Mouse (Mus musculus): Measurements from ENCODE around the gene Usp5. TPM values are rescaled to one million over a fixed set of nuclear protein-coding genes. Genes with fewer than 3 reads are reported as not detected.

Gene Usp5
- polyA plus RNA-seq, 1 experiment = 66.2 TPM

- Histone ChIP-seq H3K4me3 (ENCODE audit: insufficient read depth, low read depth, low read length) (no peak overlapping the region), H3K27me3 (replicated peaks; ENCODE audit: control insufficient read depth, insufficient read depth, low read length) (no peaks in the 10 kb centered on the region), H3K36me3 (ENCODE audit: control insufficient read depth, insufficient read depth, low read length) (no peaks in the 10 kb centered on the region), H3K27ac (ENCODE audit: insufficient read depth, low read depth, low read length) (peak overlapping the region; percentile 95), H3K4me1 (ENCODE audit: control insufficient read depth, insufficient read depth, low read length) (peaks cover 13% of the 10 kb centered on the region)
- TF ChIP-seq POLR2A (IDR thresholded peaks at IDR 0.05; ENCODE audit: low read depth, low read length) = no peak
- no peak for TF ChIP-seq CTCF (conservative IDR thresholded peaks at IDR 0.05; ENCODE audit: insufficient read depth, insufficient read length, low read depth, low read length)
- 45% methylated on average over 2 of the region's 2 CpGs for WGBS
- no peak for DNase-seq
Observed at GRCm38 (mm10) chr6:124796200-124796599, 33.1 kb downstream of the Usp5 start.

- peak; percentile 90 for DNase-seq
- Histone ChIP-seq H3K36me3 (ENCODE audit: control insufficient read depth, insufficient read depth, low read length) (no peaks in the 10 kb centered on the region), H3K27me3 (replicated peaks; ENCODE audit: control insufficient read depth, insufficient read depth, low read length) (no peaks in the 10 kb centered on the region), H3K4me1 (ENCODE audit: control insufficient read depth, insufficient read depth, low read length) (peaks cover 13% of the 10 kb centered on the region), H3K4me3 (ENCODE audit: insufficient read depth, low read depth, low read length) (no peak overlapping the region), H3K27ac (ENCODE audit: insufficient read depth, low read depth, low read length) (peak overlapping the region; percentile 95)
- 45% methylated on average over 4 of the region's 4 CpGs for WGBS
- TF ChIP-seq CTCF (conservative IDR thresholded peaks at IDR 0.05; ENCODE audit: insufficient read depth, insufficient read length, low read depth, low read length) (no peak), POLR2A (IDR thresholded peaks at IDR 0.05; ENCODE audit: low read depth, low read length) (no peak)
Observed at GRCm38 (mm10) chr6:124795781-124796180, 33.5 kb downstream of the Usp5 start.

GRCm38 (mm10) chr6:124791911-124792310, 37.4 kb downstream of the Usp5 start:
- Histone ChIP-seq H3K4me1 (ENCODE audit: control insufficient read depth, insufficient read depth, low read length) (peaks cover 13% of the 10 kb centered on the region), H3K27me3 (replicated peaks; ENCODE audit: control insufficient read depth, insufficient read depth, low read length) (no peaks in the 10 kb centered on the region), H3K4me3 (ENCODE audit: insufficient read depth, low read depth, low read length) (no peak overlapping the region), H3K36me3 (ENCODE audit: control insufficient read depth, insufficient read depth, low read length) (no peaks in the 10 kb centered on the region), H3K27ac (ENCODE audit: insufficient read depth, low read depth, low read length) (no peak overlapping the region)
- TF ChIP-seq CTCF (conservative IDR thresholded peaks at IDR 0.05; ENCODE audit: insufficient read depth, insufficient read length, low read depth, low read length) = no peak
- no peak for TF ChIP-seq POLR2A (IDR thresholded peaks at IDR 0.05; ENCODE audit: low read depth, low read length)
- WGBS = 58% methylated on average over 3 of the region's 3 CpGs
- peak; percentile 80 for DNase-seq

GRCm38 (mm10) chr6:124790121-124790520, 39.2 kb downstream of the Usp5 start:
- 56% methylated on average over 4 of the region's 4 CpGs for WGBS
- Histone ChIP-seq H3K4me3 (ENCODE audit: insufficient read depth, low read depth, low read length) (no peak overlapping the region), H3K36me3 (ENCODE audit: control insufficient read depth, insufficient read depth, low read length) (no peaks in the 10 kb centered on the region), H3K27me3 (replicated peaks; ENCODE audit: control insufficient read depth, insufficient read depth, low read length) (no peaks in the 10 kb centered on the region), H3K27ac (ENCODE audit: insufficient read depth, low read depth, low read length) (no peak overlapping the region), H3K4me1 (ENCODE audit: control insufficient read depth, insufficient read depth, low read length) (peaks cover 9% of the 10 kb centered on the region)
- TF ChIP-seq CTCF (conservative IDR thresholded peaks at IDR 0.05; ENCODE audit: insufficient read depth, insufficient read length, low read depth, low read length) = no peak
- peak; percentile 8 for DNase-seq

- 83% methylated on average over 4 of the region's 4 CpGs for whole genome bisulfite sequencing
- H3K4me3 ChIP-seq (ENCODE audit: insufficient read depth, low read depth, low read length) = no peak overlapping the region
- no peaks in the 10 kb centered on the region for H3K27me3 ChIP-seq (replicated peaks; ENCODE audit: control insufficient read depth, insufficient read depth, low read length)
- no peak overlapping the region for H3K27ac ChIP-seq (ENCODE audit: insufficient read depth, low read depth, low read length)
- DNase-seq = peak; percentile 4
- TF ChIP-seq CTCF (conservative IDR thresholded peaks at IDR 0.05; ENCODE audit: insufficient read depth, insufficient read length, low read depth, low read length) (no peak), POLR2A (IDR thresholded peaks at IDR 0.05; ENCODE audit: low read depth, low read length) (no peak)
- no peaks in the 10 kb centered on the region for H3K36me3 ChIP-seq (ENCODE audit: control insufficient read depth, insufficient read depth, low read length)
- H3K4me1 ChIP-seq (ENCODE audit: control insufficient read depth, insufficient read depth, low read length) = peaks cover 7% of the 10 kb centered on the region
Observed at GRCm38 (mm10) chr6:124789519-124789918, 39.8 kb downstream of the Usp5 start.

- 72% methylated on average over 10 of the region's 10 CpGs for WGBS
- H3K27ac ChIP-seq (ENCODE audit: insufficient read depth, low read depth, low read length) = no peak overlapping the region
- H3K36me3 ChIP-seq (ENCODE audit: control insufficient read depth, insufficient read depth, low read length) = no peaks in the 10 kb centered on the region
- H3K4me1 ChIP-seq (ENCODE audit: control insufficient read depth, insufficient read depth, low read length) = peaks cover 7% of the 10 kb centered on the region
- no peak for TF ChIP-seq CTCF (conservative IDR thresholded peaks at IDR 0.05; ENCODE audit: insufficient read depth, insufficient read length, low read depth, low read length)
- no peak for TF ChIP-seq POLR2A (IDR thresholded peaks at IDR 0.05; ENCODE audit: low read depth, low read length)
- no peak overlapping the region for H3K4me3 ChIP-seq (ENCODE audit: insufficient read depth, low read depth, low read length)
- DNase-seq = no peak
- H3K27me3 ChIP-seq (replicated peaks; ENCODE audit: control insufficient read depth, insufficient read depth, low read length) = no peaks in the 10 kb centered on the region
Observed at GRCm38 (mm10) chr6:124787722-124788121, 41.6 kb downstream of the Usp5 start.

GRCm38 (mm10) chr6:124786756-124787420, 42.4 kb downstream of the Usp5 start:
- 0 out of 2 replicates have a peak, but pooled peaks have one; percentile 4 for TF ChIP-seq CTCF (conservative IDR thresholded peaks at IDR 0.05; ENCODE audit: insufficient read depth, insufficient read length, low read depth, low read length)
- no peak for TF ChIP-seq POLR2A (IDR thresholded peaks at IDR 0.05; ENCODE audit: low read depth, low read length)
- 36% methylated on average over 8 of the region's 8 CpGs for WGBS

More at GRCm38 (mm10) chr6:124786756-124787420, 42.4 kb downstream of the Usp5 start:
- DNase-seq = peak; percentile 81
- H3K4me3 ChIP-seq (ENCODE audit: insufficient read depth, low read depth, low read length) = no peak overlapping the region
- no peaks in the 10 kb centered on the region for H3K27me3 ChIP-seq (replicated peaks; ENCODE audit: control insufficient read depth, insufficient read depth, low read length)
- H3K4me1 ChIP-seq (ENCODE audit: control insufficient read depth, insufficient read depth, low read length) = peaks cover 2% of the 10 kb centered on the region; the same call in 1 of the 2 replicates
- H3K36me3 ChIP-seq (ENCODE audit: control insufficient read depth, insufficient read depth, low read length) = no peaks in the 10 kb centered on the region
- peak overlapping the region; percentile 16; the same call in 1 of the 2 replicates for H3K27ac ChIP-seq (ENCODE audit: insufficient read depth, low read depth, low read length)

Data from kidney, adult 2 months (tissue).